Mouse (Mus musculus) lung, postnatal 0 days (tissue): ENCODE data around the gene Tmem192.
"Not testable (repeated sequence)": the region's sequence is repeated elsewhere in the genome, so short reads cannot be mapped to it uniquely, and the experiment has no call there.

Experiments used
- CTCF ChIP-seq: IDR thresholded peaks from 2 replicates; pipeline ENCODE4 v1.5.1; 2016; ENCODE audit warnings: antibody characterized with exemption, mild to moderate bottlenecking
- EP300 ChIP-seq: IDR thresholded peaks from 2 replicates; pipeline ENCODE4 v1.6.1; 2016; ENCODE audit warnings: antibody characterized with exemption, mild to moderate bottlenecking, control low read depth

GRCm38 (mm10) chr8:65007616-65008015, 60.6 kb downstream of the Tmem192 start:
- not testable (repeated sequence) for TF ChIP-seq CTCF, EP300
